Mouse (Mus musculus): ENCODE results near the gene Sbno1.
A peak's percentile ranks its signal among the peaks of the same experiment; 100 is the strongest.

The Sbno1 gene

DNA sequence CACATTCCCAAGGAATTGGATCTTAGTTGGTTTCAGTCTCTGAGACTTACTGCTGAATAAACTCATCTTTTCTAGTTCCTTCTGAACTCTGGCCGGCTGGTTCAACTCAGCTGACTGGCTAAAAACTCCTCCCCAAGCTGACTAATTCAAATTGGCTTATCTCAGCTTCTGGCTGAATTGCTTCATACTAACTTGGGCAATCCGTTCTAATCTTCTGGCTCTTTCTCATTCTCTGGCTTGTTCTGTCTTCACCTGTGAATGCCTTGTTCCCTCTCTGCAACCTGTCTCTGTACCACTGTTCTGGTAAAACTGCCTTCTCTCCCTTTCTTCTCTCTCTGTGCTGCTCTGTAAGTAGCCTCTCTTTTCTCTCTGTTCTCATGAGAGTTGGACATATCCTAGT lies 16.8 kb upstream of the Sbno1 start:
- no peak for DNase-seq

GRCm38 (mm10) chr5:124440094-124440701 lies 14.4 kb upstream of the Sbno1 start:
- peak; percentile 80 for DNase-seq

DNA sequence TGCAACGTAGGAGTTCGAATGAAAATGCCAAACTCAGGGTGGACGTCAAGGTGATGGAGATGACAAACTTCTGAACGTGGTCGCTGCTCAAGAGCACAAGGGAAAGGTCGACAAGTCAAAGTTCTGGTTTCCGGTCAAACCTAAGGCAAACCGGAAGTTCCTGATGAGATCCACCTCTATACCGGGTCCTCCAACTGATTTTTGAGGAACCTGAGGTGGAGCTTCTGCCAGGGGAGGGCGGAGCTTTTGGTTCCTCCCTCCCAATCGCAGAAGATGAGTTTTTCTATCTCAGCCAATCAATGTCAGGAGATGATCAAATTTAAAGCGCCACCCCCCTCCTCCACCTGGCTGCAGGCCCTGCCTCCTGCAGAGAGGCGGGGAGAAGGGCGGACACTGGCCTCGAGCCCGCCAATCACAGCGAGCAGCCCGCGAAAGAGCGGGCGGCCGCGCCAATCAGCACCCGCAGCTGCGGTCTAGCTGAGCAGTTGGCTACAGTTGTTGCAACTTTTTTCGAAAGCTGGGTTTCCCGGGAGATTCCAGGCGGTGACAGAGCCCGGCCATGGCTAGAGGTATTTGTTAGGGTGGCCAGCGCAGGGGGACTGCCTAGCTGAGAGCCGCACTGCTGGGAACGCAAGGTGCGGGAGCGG lies 13.8 kb upstream of the Sbno1 start, which contains the start of gene Kmt5a:
TSS of gene Kmt5a (plus strand) at position 484 of the 647 bp plus-strand sequence.
- peak; percentile 97 for DNase-seq

DNA sequence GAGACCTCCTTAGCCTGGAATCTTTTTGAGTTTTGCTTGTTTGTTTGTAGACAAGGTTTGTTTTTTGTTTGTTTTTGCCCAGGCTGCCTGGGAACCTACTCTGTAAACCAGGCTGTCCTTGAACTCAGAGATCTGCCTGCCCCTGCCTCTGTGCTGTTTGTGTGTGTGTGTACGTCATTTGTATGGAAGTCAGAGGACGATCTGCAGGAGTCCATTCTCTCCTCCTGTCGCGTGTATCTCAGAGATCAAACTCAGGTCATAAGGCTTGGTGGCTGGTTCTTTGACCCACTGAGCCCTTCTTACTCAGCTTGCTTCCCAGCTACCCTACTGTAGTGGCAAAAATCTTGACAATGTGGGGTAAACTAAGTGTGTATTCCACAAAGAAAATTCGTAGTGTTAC lies 12.9 kb upstream of the Sbno1 start:
- no peak for DNase-seq

- DNase-seq = peak; percentile 22
Measured at GRCm38 (mm10) chr5:124438229-124438628, 12.4 kb upstream of the Sbno1 start.

DNA sequence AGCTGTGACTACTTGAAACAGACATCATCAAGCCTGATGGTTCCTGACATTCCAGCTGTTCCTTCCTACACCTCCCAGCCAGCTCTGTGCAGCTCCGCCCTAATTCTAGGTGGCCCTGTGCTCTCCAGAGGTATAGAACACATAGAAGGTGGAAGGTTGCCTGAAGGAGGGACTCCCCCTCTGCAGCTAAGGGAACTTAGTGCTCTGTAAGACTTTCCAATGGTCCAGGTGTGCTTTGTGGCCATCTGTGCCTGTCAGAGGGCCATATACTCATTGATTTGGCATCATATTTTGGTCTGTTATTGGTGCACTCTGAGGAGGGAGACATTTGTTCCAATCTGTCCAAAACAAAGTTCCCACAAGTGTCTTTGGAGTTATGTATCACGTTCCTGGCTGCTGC lies 7.2 kb upstream of the Sbno1 start:
- DNase-seq = no peak

- DNase-seq = peak; percentile 78
Measured at GRCm38 (mm10) chr5:124432398-124433012, 6.7 kb upstream of the Sbno1 start.

DNA sequence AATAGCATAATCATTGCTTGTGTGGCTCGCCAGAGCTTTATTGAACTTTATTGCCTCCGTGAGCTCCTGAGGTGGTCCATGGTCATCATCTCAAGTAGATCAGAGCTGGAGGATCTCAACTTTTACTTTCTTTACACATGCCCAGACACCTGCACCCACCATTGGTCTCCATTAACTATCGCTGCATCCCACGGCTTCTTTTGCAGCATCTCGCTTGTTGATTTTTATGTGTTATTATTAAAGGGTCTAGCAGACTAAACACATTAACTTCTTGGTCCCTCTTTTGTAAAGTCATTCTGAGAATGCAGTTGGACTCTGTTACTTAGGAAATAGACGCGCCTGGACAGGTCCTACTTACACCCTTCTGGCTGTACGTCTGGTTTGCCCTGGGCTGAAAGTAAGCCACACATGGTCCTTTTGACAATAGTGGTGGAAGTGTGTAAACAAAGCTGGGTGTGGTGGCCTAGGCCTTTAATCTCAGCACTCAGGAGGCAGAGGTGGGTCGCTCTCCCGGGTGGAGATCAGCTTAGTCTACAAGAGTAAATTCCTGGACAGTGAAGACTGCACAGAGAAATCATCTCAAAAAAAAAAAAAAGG lies 772 bp upstream of the Sbno1 start:
- DNase-seq = no peak

GRCm38 (mm10) chr5:124424723-124425411 lies 934 bp downstream of the Sbno1 start:
- no peak for DNase-seq

DNA sequence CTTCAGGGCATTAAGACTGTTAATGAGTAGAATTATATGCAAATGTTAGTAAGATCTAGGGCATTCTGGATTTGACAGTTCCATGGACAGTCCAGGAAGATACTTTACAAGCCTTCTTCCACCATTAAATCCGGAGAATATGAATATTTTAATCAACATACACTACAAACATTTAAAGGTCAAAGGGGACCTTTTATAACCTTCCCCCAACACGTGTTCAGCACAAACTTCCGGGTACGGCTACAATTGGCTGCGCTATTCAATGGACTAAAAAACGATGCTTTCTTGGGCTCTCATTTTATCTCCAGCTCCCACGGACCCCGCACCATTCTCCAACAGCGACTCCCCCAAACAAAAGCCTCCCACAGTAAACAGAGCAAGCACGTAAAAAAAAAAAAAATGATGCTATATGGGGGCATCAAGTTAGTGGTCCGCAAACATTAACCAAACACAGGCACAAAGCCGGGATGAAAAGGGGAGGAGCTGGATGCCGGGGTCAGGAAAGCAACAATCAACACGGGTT lies 1.5 kb downstream of the Sbno1 start:
- peak; percentile 22 for DNase-seq

GRCm38 (mm10) chr5:124421786-124422185 lies 4.0 kb downstream of the Sbno1 start:
- no peak for DNase-seq

- no peak for DNase-seq
Measured at GRCm38 (mm10) chr5:124418903-124419302, 6.9 kb downstream of the Sbno1 start.

DNA sequence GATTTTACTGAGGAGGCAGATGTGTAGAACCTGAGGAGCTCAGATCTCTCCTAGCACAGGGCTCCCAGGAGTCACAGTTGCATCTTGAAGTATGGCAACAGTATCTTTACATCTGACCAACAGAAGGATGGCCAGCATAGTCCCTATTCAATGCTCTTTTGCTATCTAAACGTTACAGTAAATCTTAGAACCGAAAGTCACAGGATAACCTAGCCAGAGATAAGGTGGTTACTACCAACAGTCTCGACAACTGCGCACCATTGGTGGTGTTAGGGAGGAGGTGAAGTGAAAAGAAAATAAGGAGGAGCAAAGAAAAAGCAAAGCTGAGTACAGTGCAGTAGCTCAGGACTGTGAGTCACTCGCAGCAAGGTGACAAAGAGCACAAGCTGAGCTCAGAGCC lies 13.6 kb downstream of the Sbno1 start:
- DNase-seq = no peak

DNA sequence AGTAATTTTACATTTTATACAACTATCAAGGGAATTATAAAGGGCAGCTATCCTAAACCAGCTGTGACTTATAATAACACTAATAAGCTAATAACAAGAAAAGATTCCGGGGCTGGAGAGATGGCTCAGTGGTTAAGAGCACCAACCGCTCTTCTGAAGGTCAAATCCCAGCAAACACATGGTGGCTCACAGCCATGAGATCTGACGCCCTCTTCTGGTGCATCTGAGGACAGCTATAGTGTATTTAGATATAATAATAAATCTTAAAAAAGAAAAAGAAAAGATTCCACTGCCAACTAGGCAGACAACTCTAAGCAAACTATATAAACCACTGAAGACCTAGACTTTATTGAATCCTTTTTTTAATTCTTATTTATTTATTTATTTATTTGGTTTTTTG lies 15.0 kb downstream of the Sbno1 start:
- peak; percentile 8 for DNase-seq

GRCm38 (mm10) chr5:124393726-124394125 lies 32.1 kb downstream of the Sbno1 start:
- DNase-seq = no peak

DNA sequence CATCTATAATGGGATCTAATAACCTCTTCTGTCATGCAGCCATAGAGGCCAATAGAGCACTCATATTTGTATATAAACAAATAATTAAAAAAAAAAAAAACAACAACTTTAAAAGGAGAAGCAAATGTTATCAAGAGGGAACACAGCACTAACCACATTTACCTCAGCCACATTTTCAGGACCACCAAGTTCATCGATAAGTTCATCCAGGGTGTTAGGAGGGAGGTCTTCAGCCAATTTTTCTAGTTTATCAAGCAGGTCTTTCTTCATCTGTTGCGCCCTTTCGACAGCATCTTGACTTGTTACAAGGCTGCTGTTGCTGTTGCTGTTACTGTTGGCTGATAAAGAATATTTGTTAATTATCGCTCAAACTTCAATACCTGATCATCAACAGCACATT lies 33.4 kb downstream of the Sbno1 start:
- DNase-seq = no peak

DNA sequence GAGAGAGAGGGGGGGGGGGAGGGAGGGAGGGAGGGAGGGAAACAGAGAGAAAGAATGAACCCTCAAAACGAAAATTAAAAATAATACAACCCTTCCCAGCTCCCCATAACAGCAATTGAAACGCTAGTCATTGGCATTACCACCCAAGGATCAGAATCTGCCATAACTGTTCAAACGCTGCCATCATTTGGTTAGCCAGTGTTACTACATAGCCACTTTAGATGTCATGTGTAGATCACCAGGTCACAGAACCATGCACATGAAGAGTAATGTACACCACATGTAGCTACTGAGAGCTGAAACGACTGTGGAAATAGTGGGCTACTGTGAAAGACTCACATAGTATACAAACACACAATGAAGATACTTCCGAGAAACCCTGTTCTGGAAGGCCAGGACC lies 37.9 kb downstream of the Sbno1 start:
- DNase-seq = peak; percentile 51

DNA sequence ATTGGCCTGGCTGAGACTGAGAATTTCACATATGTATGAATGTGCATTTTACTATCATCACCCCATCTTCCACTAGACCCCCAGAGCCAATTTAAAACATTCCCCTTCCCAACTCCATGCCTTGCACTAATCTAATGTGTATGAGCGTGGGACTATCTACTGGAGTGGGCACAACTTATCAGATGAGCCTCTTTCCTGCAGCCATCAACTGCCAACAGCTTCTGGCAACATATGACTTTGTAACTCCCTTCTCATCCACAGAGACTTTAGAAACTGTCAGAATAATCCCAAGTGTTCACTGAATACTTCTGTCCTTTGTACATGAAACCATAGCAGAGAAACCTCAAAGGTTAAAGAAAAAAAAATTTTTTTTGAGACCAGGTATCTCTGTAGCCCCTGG lies 45.7 kb downstream of the Sbno1 start:
- no peak for DNase-seq

DNA sequence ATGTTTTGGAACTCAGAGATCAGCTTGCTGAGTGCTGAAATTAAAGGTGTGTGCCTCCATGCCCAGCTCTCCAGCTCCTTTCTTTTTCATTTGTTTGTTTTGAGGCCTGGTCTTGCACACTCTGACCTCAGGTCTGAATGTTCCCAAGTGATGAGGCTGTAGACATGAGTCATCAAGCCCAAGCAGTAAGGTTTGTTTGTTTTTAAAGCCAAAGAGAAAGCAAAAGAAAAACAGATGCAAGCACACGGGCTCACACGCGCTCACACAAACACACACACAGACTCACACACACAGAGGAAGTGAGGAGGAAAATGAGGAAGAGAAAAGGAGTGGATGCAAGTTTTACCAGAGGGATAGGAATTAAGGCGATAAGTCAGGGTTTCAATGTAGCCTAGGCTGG lies 48.7 kb downstream of the Sbno1 start:
- DNase-seq = no peak

DNA sequence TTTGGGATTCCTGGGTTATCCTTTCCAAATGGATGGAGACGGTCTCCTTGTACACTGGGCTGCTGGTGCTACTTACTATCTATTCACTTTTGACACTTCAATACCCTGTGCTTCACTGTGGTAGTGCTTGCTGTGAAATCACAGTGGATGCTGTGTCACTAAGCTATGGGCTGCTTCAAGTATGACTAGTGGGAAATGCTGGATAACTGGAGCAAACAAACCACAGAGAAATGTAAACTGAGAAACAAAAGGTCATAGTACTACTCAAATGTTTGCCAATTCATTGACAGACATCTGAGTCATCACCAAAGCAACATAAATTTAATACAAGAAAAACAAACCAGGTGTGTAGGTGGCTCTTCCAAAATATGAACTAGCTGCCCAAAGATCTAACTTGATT lies 49.4 kb downstream of the Sbno1 start:
- DNase-seq = no peak

DNA sequence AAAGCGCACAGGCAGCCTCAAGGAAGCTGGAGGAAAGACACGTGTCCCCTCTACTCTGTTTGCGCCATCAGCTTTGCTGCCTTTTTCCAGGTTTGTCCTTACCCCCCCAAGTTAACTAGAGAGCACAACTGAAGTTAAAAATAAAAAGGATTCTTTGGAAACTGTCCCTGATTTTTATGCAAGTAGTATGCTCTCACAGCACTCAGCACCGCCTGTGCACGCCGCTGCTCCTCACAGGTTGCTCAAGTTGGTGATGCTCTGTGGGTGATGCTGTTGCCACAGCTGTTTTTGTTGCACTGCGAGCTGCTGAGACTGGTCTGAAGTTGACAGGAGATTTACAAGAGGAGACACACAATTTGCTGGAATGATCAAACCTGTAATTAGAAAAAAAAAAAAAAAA lies 51.5 kb downstream of the Sbno1 start:
- DNase-seq = no peak

GRCm38 (mm10) chr5:124366721-124367120 lies 59.1 kb downstream of the Sbno1 start:
- DNase-seq = no peak

GRCm38 (mm10) chr5:124365754-124366153 lies 60.0 kb downstream of the Sbno1 start:
- DNase-seq = no peak

All from retina, postnatal 1 day (tissue).